Mouse (Mus musculus) lung, postnatal 25 days (tissue): ENCODE data around the gene Nptn.

Experiments
- DNase-seq: peaks from one replicate; pipeline ENCODE4 v3.0.0; 2022; ENCODE audit warnings: low spot score

The Nptn gene

DNA sequence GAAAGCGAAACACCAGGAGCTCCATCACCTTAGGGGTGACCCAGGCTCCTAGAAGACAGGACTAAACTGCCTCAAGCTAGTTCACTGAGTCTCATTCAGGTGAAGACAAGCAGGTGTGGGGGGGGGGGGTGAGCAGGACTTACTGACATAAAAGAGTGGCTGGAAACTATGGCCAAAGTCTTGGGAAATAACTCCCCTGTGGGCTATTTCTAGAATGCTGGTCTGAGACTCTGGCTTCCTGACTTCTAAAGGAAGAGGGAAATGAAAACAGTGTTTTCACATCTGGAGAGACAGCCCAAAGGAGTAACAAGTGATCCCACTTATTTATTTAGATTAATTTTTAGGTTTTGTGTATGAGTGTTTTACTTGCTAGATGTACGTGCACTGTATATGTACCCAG is 119.7 kb downstream of the Nptn start:
- DNase-seq, result no peak

DNA sequence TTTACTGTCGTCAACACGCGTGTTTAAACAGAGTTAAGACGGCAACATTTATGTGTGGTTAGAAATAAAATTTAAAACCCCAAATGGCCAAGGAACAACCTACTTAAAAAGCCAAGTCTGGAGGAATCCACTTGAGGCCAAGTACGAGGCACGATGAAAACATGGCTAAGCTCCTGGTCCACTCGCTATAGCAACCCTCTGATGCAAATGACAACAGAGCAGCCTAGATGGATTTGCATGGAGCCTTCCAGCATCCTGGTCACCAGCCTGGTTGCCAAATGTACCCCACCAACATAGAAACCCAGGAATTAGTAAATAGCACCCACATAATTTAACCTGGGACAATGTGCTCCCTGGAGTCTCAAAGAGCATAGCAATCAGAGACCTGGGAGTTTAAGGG is 121.7 kb downstream of the Nptn start:
- DNase-seq, result no peak

DNA sequence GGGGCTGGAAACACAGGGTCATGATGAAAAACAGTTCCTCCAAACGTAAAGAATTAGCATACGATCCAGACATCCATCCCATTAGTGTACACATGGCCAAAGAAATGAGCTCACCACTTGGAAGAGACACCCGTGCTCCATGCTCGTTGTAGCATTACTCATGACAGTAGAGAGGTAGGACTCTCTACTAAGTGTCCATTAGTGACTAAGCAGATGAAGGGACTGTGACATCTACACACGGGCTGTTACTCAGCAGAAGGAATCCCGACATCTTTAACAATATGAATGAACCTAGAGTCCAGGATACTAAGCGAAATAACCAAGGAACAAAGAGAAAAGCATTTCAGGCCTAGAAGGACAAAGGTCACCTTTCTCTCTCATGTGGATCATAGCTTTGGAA is 124.0 kb downstream of the Nptn start:
- no peak for DNase-seq
